Mouse (Mus musculus) spleen, adult 2 months (tissue): ENCODE measurements around the gene Dnajb4.

Source experiments
- CTCF ChIP-seq: fragments of 200-500 bp; IDR thresholded peaks from 2 replicates; pipeline ENCODE4 v1.5.1; 2011; ENCODE audit warnings: mild to moderate bottlenecking, inconsistent platforms; ENCODE audit not compliant: insufficient read depth, insufficient read length, insufficient replicate concordance; ENCODE audit errors: extremely low read depth
- POLR2A ChIP-seq: fragments of 200-500 bp; IDR thresholded peaks from 2 replicates; pipeline ENCODE4 v1.6.1; 2011; ENCODE audit warnings: low read depth, low read length, inconsistent platforms

GRCm38 (mm10) chr3:152151725-152152482 lies 58.2 kb downstream of the Dnajb4 start:
- TF ChIP-seq CTCF = no peak
- no peak for TF ChIP-seq POLR2A
